Mouse (Mus musculus): ENCODE data around the gene Bnc2. TPM values are rescaled to one million over a fixed set of nuclear protein-coding genes. Genes with fewer than 3 reads are reported as not detected.

The Bnc2 gene
- polyA plus RNA-seq, 1 experiment = 7.2 TPM

- no peak overlapping the region for H3K4me3 ChIP-seq (ENCODE audit: low read depth, low read length)
- H3K36me3 ChIP-seq (ENCODE audit: control insufficient read depth, insufficient read depth, low read length, poor library complexity, severe bottlenecking) = no peaks in the 10 kb centered on the region
- no peaks in the 10 kb centered on the region for H3K9me3 ChIP-seq (replicated peaks; ENCODE audit: control insufficient read depth, insufficient read depth, low read length, poor library complexity, severe bottlenecking)
- H3K9ac ChIP-seq (ENCODE audit: low read depth, poor library complexity, severe bottlenecking) = no peak overlapping the region
- no peaks in the 10 kb centered on the region for H3K4me1 ChIP-seq (ENCODE audit: control insufficient read depth, insufficient read depth, low read length)
- H3K27me3 ChIP-seq (ENCODE audit: control insufficient read depth, insufficient read depth, low read length, poor library complexity, severe bottlenecking) = no peaks in the 10 kb centered on the region
- no peak overlapping the region for H3K27ac ChIP-seq (ENCODE audit: insufficient read depth, low read length)
- TF ChIP-seq CTCF (IDR thresholded peaks at IDR 0.05; ENCODE audit: low read depth, low read length) (no peak), POLR2A (IDR thresholded peaks at IDR 0.05; ENCODE audit: insufficient read depth, low read length) (no peak), EP300 (IDR thresholded peaks at IDR 0.05; ENCODE audit: insufficient read depth, low read depth, low read length) (no peak)
Observed at GRCm38 (mm10) chr4:84578296-84578695, 96.8 kb downstream of the Bnc2 start.

- Histone ChIP-seq H3K9me3 (replicated peaks; ENCODE audit: control insufficient read depth, insufficient read depth, low read length, poor library complexity, severe bottlenecking) (no peaks in the 10 kb centered on the region), H3K27ac (ENCODE audit: insufficient read depth, low read length) (no peak overlapping the region), H3K4me1 (ENCODE audit: control insufficient read depth, insufficient read depth, low read length) (no peaks in the 10 kb centered on the region), H3K36me3 (ENCODE audit: control insufficient read depth, insufficient read depth, low read length, poor library complexity, severe bottlenecking) (no peaks in the 10 kb centered on the region), H3K27me3 (ENCODE audit: control insufficient read depth, insufficient read depth, low read length, poor library complexity, severe bottlenecking) (no peaks in the 10 kb centered on the region), H3K9ac (ENCODE audit: low read depth, poor library complexity, severe bottlenecking) (no peak overlapping the region), H3K4me3 (ENCODE audit: low read depth, low read length) (no peak overlapping the region)
- no peak for TF ChIP-seq POLR2A (IDR thresholded peaks at IDR 0.05; ENCODE audit: insufficient read depth, low read length)
- no peak for TF ChIP-seq CTCF (IDR thresholded peaks at IDR 0.05; ENCODE audit: low read depth, low read length)
- no peak for TF ChIP-seq EP300 (IDR thresholded peaks at IDR 0.05; ENCODE audit: insufficient read depth, low read depth, low read length)
Observed at GRCm38 (mm10) chr4:84566123-84566522, 109.0 kb downstream of the Bnc2 start.

- TF ChIP-seq POLR2A (IDR thresholded peaks at IDR 0.05; ENCODE audit: insufficient read depth, low read length) (no peak), CTCF (IDR thresholded peaks at IDR 0.05; ENCODE audit: low read depth, low read length) (no peak), EP300 (IDR thresholded peaks at IDR 0.05; ENCODE audit: insufficient read depth, low read depth, low read length) (no peak)
- peaks cover 7% of the 10 kb centered on the region for H3K4me1 ChIP-seq (ENCODE audit: control insufficient read depth, insufficient read depth, low read length)
- H3K4me3 ChIP-seq (ENCODE audit: low read depth, low read length) = peak overlapping the region; percentile 57
- H3K27me3 ChIP-seq (ENCODE audit: control insufficient read depth, insufficient read depth, low read length, poor library complexity, severe bottlenecking) = no peaks in the 10 kb centered on the region
- no peaks in the 10 kb centered on the region for H3K9me3 ChIP-seq (replicated peaks; ENCODE audit: control insufficient read depth, insufficient read depth, low read length, poor library complexity, severe bottlenecking)
- peak overlapping the region; percentile 90 for H3K9ac ChIP-seq (ENCODE audit: low read depth, poor library complexity, severe bottlenecking)
- no peaks in the 10 kb centered on the region for H3K36me3 ChIP-seq (ENCODE audit: control insufficient read depth, insufficient read depth, low read length, poor library complexity, severe bottlenecking)
- no peak overlapping the region for H3K27ac ChIP-seq (ENCODE audit: insufficient read depth, low read length)
Observed at GRCm38 (mm10) chr4:84545204-84545871, 129.7 kb downstream of the Bnc2 start.

GRCm38 (mm10) chr4:84544646-84545045 is 130.4 kb downstream of the Bnc2 start:
- Histone ChIP-seq H3K36me3 (ENCODE audit: control insufficient read depth, insufficient read depth, low read length, poor library complexity, severe bottlenecking) (no peaks in the 10 kb centered on the region), H3K9ac (ENCODE audit: low read depth, poor library complexity, severe bottlenecking) (no peak overlapping the region), H3K4me3 (ENCODE audit: low read depth, low read length) (no peak overlapping the region), H3K4me1 (ENCODE audit: control insufficient read depth, insufficient read depth, low read length) (peaks cover 7% of the 10 kb centered on the region), H3K27me3 (ENCODE audit: control insufficient read depth, insufficient read depth, low read length, poor library complexity, severe bottlenecking) (no peaks in the 10 kb centered on the region), H3K27ac (ENCODE audit: insufficient read depth, low read length) (no peak overlapping the region), H3K9me3 (replicated peaks; ENCODE audit: control insufficient read depth, insufficient read depth, low read length, poor library complexity, severe bottlenecking) (no peaks in the 10 kb centered on the region)
- no peak for TF ChIP-seq EP300 (IDR thresholded peaks at IDR 0.05; ENCODE audit: insufficient read depth, low read depth, low read length)
- no peak for TF ChIP-seq CTCF (IDR thresholded peaks at IDR 0.05; ENCODE audit: low read depth, low read length)
- no peak for TF ChIP-seq POLR2A (IDR thresholded peaks at IDR 0.05; ENCODE audit: insufficient read depth, low read length)

GRCm38 (mm10) chr4:84540531-84540930 is 134.5 kb downstream of the Bnc2 start:
- Histone ChIP-seq H3K9ac (ENCODE audit: low read depth, poor library complexity, severe bottlenecking) (no peak overlapping the region), H3K4me1 (ENCODE audit: control insufficient read depth, insufficient read depth, low read length) (no peaks in the 10 kb centered on the region), H3K27me3 (ENCODE audit: control insufficient read depth, insufficient read depth, low read length, poor library complexity, severe bottlenecking) (no peaks in the 10 kb centered on the region), H3K36me3 (ENCODE audit: control insufficient read depth, insufficient read depth, low read length, poor library complexity, severe bottlenecking) (no peaks in the 10 kb centered on the region), H3K27ac (ENCODE audit: insufficient read depth, low read length) (no peak overlapping the region), H3K4me3 (ENCODE audit: low read depth, low read length) (no peak overlapping the region), H3K9me3 (replicated peaks; ENCODE audit: control insufficient read depth, insufficient read depth, low read length, poor library complexity, severe bottlenecking) (no peaks in the 10 kb centered on the region)
- TF ChIP-seq CTCF (IDR thresholded peaks at IDR 0.05; ENCODE audit: low read depth, low read length) (no peak), EP300 (IDR thresholded peaks at IDR 0.05; ENCODE audit: insufficient read depth, low read depth, low read length) (no peak), POLR2A (IDR thresholded peaks at IDR 0.05; ENCODE audit: insufficient read depth, low read length) (no peak)

- Histone ChIP-seq H3K9me3 (replicated peaks; ENCODE audit: control insufficient read depth, insufficient read depth, low read length, poor library complexity, severe bottlenecking) (no peaks in the 10 kb centered on the region), H3K4me3 (ENCODE audit: low read depth, low read length) (no peak overlapping the region), H3K36me3 (ENCODE audit: control insufficient read depth, insufficient read depth, low read length, poor library complexity, severe bottlenecking) (no peaks in the 10 kb centered on the region), H3K9ac (ENCODE audit: low read depth, poor library complexity, severe bottlenecking) (no peak overlapping the region), H3K27ac (ENCODE audit: insufficient read depth, low read length) (no peak overlapping the region), H3K27me3 (ENCODE audit: control insufficient read depth, insufficient read depth, low read length, poor library complexity, severe bottlenecking) (no peaks in the 10 kb centered on the region), H3K4me1 (ENCODE audit: control insufficient read depth, insufficient read depth, low read length) (no peaks in the 10 kb centered on the region)
- TF ChIP-seq CTCF (IDR thresholded peaks at IDR 0.05; ENCODE audit: low read depth, low read length) (no peak), EP300 (IDR thresholded peaks at IDR 0.05; ENCODE audit: insufficient read depth, low read depth, low read length) (no peak), POLR2A (IDR thresholded peaks at IDR 0.05; ENCODE audit: insufficient read depth, low read length) (no peak)
Observed at GRCm38 (mm10) chr4:84539396-84539795, 135.7 kb downstream of the Bnc2 start.
